Mouse (Mus musculus) layer of hippocampus, postnatal 10 days (tissue): ENCODE results near the gene Thrsp. TPM values are rescaled to one million over a fixed set of nuclear protein-coding genes. Genes with fewer than 3 reads are reported as not detected.
"Not testable (repeated sequence)": the region's sequence is repeated elsewhere in the genome, so short reads cannot be mapped to it uniquely, and the experiment has no call there.

Source experiments
- DNase-seq, 2 experiments: peaks; one replicate each; pipeline ENCODE4 v3.0.0; 2021; ENCODE audit warnings: low spot score in 2 of 2
- long read RNA-seq: library from polyadenylated mRNA; stranded (forward); transcript quantifications from one replicate; pipeline ENCODE4 v2.0.0, GENCODE M21; 2023
- total RNA-seq, 2 experiments: library from RNA; stranded (reverse); gene quantifications; 2 replicates each; pipeline ENCODE4 v1.2.3; 2021

Thrsp gene
- total RNA-seq = 10 to 100 TPM; 16.9 to 19.7 TPM
- long read RNA-seq, transcript Thrsp-201 (2 exons, 1,277 nt) = major isoform, 33 of 42 reads
- long read RNA-seq, partial matches to known transcripts = 8 of 42 reads
- long read RNA-seq, other reads (novel, unspliced or antisense) = 1 of 42 reads

- DNase-seq = peak; percentile 77 to 82
Observed at GRCm38 (mm10) chr7:97416906-97417777, at the start of gene Thrsp. Gene Thrsp, minus strand, starts transcription at chr7:97417730.

- DNase-seq = no peak
Observed at GRCm38 (mm10) chr7:97455577-97455976, 38.0 kb upstream of the Thrsp start.

- no peak for DNase-seq
Observed at GRCm38 (mm10) chr7:97454795-97455194, 37.3 kb upstream of the Thrsp start.

- peak in 1 of 2 experiments; percentile 13 for DNase-seq
Observed at GRCm38 (mm10) chr7:97453141-97453921, 35.8 kb upstream of the Thrsp start.

GRCm38 (mm10) chr7:97452196-97452595, 34.7 kb upstream of the Thrsp start:
- DNase-seq = no peak

GRCm38 (mm10) chr7:97451023-97451422, 33.5 kb upstream of the Thrsp start, which contains the start of gene Kctd14:
Gene Kctd14, plus strand, starts transcription at chr7:97451323.
- not testable (repeated sequence) for DNase-seq

- DNase-seq = peak; percentile 37 to 44
Observed at GRCm38 (mm10) chr7:97447050-97447531, 29.6 kb upstream of the Thrsp start.

- peak; percentile 96 to 97 for DNase-seq
Observed at GRCm38 (mm10) chr7:97446171-97446925, 28.8 kb upstream of the Thrsp start.

- DNase-seq = no peak
Observed at GRCm38 (mm10) chr7:97438986-97439385, 21.5 kb upstream of the Thrsp start.

- no peak for DNase-seq
Observed at GRCm38 (mm10) chr7:97434517-97434916, 17.0 kb upstream of the Thrsp start.

GRCm38 (mm10) chr7:97433517-97433916, 16.0 kb upstream of the Thrsp start:
- DNase-seq = not testable (repeated sequence)

GRCm38 (mm10) chr7:97429705-97430104, 12.2 kb upstream of the Thrsp start:
- DNase-seq = peak; percentile 32 to 45

- DNase-seq = peak; percentile 47 to 59
Observed at GRCm38 (mm10) chr7:97427778-97428420, 10.4 kb upstream of the Thrsp start.

- no peak for DNase-seq
Observed at GRCm38 (mm10) chr7:97427296-97427695, 9.8 kb upstream of the Thrsp start.

- DNase-seq = no peak
Observed at GRCm38 (mm10) chr7:97426566-97426965, 9.0 kb upstream of the Thrsp start.

- peak; percentile 93 to 94 for DNase-seq
Observed at GRCm38 (mm10) chr7:97424621-97425245, 7.2 kb upstream of the Thrsp start.

- no peak for DNase-seq
Observed at GRCm38 (mm10) chr7:97423754-97424153, 6.2 kb upstream of the Thrsp start.

- DNase-seq = peak; percentile 47
Observed at GRCm38 (mm10) chr7:97420958-97421651, 3.6 kb upstream of the Thrsp start.

GRCm38 (mm10) chr7:97420406-97420805, 2.9 kb upstream of the Thrsp start:
- DNase-seq = no peak
